Mouse (Mus musculus): Measurements from ENCODE around the gene Mtmr3.

GRCm38 (mm10) chr11:4643722-4644121 is 49.1 kb upstream of the Mtmr3 start:
- TF ChIP-seq POLR2A (IDR thresholded peaks at IDR 0.05; ENCODE audit: control insufficient read depth in 1 of 2, insufficient read depth in 1 of 2, low read depth in 1 of 2, low read length in 2 of 2, poor library complexity in 1 of 2) = no peak
- TF ChIP-seq CTCF (IDR thresholded peaks at IDR 0.05 in 2 of 3, conservative IDR thresholded peaks at IDR 0.05 in 1 of 3; ENCODE audit: control insufficient read depth in 1 of 3, insufficient read depth in 1 of 3, low read depth in 2 of 3, low read length in 3 of 3, poor library complexity in 1 of 3, severe bottlenecking in 1 of 3) = no peak
- no peak for TF ChIP-seq NELFE (IDR thresholded peaks at IDR 0.05; ENCODE audit: low read depth, low read length)
- TF ChIP-seq CHD1 (IDR thresholded peaks at IDR 0.05; ENCODE audit: low read depth, low read length) = no peak
- TF ChIP-seq ZNF384 (IDR thresholded peaks at IDR 0.05; ENCODE audit: low read depth, low read length) = no peak
- TF ChIP-seq EP300 (IDR thresholded peaks at IDR 0.05; ENCODE audit: low read depth in 1 of 2, low read length in 2 of 2) = no peak
- TF ChIP-seq USF2 (IDR thresholded peaks at IDR 0.05; ENCODE audit: borderline replicate concordance in 1 of 2, insufficient read depth in 1 of 2, low read depth in 1 of 2, low read length in 2 of 2) = no peak
- no peak for TF ChIP-seq POLR2AphosphoS5 (IDR thresholded peaks at IDR 0.05; ENCODE audit: borderline replicate concordance, low read depth, low read length)
- TF ChIP-seq E2F4 (IDR thresholded peaks at IDR 0.05; ENCODE audit: borderline replicate concordance, low read depth, low read length) = no peak
- TF ChIP-seq JUND (IDR thresholded peaks at IDR 0.05; ENCODE audit: low read depth, low read length) = no peak
- no peak for TF ChIP-seq HCFC1 (IDR thresholded peaks at IDR 0.05; ENCODE audit: low read depth, low read length)

All from MEL (cell line).